Mouse (Mus musculus) retina, adult 2 months (tissue): ENCODE measurements around the gene Psme2.

Source experiments
- DNase-seq: peaks from one replicate; pipeline ENCODE4 v3.0.0-alpha.2; 2012; ENCODE audit warnings: low read depth, low spot score

Psme2 gene

DNA sequence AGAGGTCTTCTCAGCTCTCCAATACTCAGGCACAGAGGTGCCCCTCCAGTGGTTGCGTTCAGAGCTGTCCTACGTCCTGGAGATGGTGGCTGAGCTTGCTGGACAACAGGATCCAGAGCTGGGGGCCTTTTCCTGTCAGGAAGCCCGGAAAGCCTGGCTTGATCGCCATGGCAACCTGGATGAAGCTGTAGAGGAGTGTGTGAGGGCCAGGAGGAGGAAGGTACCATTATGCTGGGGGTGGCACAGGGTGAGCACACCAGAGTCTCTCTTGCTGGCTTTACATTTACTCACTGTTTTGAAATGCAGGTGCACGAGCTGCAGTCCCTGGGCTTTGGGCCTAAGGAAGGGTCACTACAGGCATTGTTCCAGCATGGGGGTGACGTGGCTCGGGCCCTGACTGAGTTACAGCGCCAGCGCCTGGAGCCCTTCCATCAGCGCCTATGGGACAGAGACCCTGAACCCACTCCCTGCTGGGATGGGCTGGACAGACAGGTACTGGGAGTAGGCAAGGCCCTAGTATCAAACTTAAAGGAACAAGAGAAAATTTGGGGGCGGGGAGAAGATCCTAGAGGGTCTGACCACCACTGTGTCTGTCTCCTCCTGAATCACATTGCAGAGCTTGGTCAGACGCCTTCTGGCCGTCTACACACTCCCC, 5.2 kb upstream of the Psme2 start:
- no peak for DNase-seq

DNA sequence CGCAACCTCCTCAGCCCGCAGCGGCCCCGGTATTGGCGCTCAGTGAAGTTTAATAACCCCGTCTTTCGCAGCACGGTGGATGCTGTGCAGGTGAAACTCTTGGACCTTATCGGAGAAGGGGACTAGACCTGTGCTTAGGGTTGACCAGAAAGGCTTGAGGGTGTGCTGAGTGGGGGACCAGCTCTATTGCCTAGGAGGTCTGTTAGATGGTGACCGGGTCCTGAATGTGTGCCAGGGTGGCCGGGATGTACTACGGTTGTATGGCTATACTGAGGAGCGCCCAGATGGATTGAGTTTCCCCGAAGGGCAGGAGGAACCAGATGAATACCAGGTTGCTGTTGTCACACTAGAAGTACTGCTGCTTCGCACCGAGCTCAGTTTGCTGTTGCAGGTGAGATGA, 1.3 kb upstream of the Psme2 start:
- no peak for DNase-seq

DNA sequence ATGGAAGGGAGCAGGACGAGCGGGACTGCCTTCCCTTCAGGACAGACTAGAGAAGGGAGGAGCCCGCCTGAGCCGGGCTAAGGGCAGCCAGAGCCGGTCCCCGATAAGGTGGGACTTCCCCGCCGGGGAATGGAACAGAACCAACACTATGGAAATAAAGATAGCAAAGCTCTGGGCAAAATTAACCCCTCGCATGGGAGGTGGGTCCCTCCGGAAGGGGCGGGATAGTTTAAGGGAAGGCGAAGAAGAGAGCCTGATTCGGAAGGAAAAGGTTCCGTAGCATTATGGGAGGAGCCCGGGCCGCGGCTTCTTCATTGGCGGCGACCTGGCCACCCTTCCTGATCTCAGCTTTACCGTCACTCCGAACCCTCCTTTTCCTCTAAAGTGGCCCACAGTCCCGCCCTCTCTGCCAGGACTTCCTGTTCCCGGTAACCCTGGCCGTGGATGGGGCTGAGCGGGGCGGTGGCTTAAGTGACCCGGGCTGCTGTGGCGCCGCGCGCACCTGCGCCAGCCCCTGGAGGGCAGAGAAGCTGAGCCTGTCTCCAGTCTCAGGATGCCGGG, 498 bp upstream of the Psme2 start, which contains the start of gene Rnf31:
Rnf31 (plus strand) TSS at position 378 of the 561 bp plus-strand sequence.
- DNase-seq: peak; percentile 83

DNA sequence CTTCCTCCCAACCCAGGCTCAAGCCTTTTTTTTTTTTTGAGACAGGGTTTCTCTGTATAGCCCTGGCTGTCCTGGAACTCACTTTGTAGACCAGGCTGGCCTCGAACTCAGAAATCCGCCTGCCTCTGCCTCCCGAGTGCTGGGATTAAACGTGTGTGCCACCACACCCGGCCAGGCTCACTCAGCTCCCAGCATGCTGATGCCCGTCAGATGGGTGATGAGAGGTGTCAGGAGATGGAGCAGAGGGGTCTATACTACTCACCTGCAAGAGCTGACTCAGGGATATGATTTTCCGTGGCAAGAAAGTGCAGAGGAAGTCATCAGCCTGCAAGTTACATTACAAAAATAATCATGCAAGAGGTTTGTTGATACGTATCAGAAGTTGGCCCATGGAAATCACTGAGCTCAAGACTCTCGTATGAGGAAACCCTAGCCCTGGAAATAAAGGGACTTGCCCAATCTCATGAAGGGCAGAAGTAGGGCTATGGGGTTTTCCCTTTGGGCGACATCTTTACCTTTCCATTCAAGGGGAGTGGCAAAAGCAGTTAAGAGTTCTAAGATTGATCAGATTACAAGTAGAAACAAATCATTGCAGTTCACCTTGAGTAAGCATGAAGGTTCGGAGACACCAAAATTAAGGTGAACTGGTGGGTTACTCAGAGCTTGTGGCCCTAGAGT, 1.0 kb downstream of the Psme2 start:
- DNase-seq: no peak

DNA sequence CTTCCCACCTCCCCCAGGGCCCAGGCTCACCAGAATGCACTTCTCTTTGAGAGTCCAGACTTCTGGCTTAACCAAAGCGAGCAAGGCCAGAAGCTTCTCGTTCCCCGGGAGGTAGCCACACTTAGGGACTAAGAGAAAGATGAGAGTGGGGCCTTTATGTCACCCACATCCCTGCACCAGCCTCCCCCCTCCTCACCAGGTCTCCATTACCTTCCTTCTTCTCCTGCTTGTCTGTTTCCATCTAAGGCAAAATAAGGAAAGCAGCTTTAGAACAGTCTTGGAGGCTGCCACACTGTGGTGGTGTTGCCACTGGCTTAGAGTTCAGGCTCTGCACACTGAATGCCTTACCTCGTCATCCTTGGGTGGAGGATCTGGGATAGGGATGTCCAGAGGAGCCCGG, 1.6 kb downstream of the Psme2 start:
- no peak for DNase-seq

DNA sequence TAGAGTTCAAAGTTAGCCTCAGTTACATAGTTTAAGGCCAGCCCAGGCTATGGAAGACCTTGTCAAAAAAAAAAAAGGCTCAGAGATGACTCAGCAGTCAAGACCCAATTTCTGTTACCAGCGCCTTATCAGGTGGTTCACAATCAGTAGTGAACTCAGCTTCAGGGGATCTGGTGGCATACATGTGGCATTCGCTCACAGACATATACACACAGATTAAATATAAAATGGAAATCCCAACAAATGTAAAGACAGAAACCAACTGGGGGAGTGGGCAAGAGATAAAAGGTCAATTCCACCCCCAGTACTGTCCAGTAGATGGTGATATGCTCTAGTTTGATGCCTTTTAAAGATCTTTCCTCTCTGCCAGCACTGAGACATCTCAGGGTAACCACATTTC, 4.8 kb downstream of the Psme2 start:
- DNase-seq: no peak

DNA sequence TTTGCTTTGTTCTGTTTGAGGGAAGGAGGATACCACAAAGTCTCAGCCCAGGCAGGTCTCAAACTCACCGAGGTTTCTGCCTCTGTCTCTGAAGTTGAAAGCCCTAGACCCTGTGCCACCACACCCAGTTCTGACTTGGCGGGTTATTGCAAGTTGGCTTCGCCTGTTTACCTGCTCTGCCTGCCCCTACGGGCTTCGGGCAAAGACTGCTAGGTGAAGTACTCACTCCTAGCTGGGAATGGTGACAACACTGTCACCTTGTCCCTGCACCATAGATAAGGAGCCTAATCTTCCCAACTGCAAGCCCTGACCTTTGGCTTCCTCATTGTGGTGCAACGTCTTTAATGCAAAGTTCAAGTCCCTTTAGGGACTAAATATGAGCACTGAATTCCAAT, 5.3 kb downstream of the Psme2 start:
- no peak for DNase-seq

DNA sequence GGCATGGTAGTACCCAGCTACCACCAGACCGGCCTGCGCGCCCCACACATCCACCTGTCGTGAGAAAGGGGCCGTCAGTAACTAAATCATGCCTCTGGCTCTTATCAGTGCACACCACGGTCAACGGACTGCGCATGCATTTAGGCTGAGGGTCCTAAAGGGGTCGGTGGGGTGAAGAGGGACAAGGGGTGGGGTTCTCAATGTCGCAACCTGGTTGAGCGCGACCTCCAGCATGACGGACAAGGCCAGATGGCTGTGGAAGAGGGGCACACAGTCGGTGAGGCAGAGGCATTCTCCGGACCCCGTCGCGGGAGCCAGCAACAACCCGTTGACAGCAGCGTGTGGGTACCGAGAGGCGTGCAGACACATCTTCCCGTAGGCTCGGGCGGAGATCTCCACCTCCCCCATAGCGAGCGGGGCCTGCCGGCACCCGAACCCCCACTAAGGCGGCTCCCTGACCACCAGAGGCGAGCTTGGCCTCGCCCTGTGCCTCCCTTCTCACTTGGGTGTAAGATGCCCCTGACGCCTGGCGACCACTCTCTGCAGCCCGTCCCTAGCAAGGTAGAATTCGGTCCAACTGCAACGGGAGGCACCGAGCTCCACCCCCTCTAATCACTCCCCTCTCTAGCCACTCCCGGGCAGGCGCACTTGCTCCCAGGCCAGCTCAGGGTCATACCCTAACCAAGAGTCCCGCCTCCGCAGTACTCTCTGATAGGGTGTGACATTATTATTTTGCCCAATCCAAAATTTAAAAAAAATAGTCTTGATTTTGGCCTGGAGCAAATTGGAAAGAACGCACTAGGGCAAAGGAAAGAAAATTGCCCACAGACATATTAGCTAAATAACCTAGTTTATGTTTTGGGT, 6.0 kb downstream of the Psme2 start, which contains the start of gene Emc9:
Emc9 (minus strand) TSS at position 601 of the 864 bp plus-strand sequence.
- DNase-seq: no peak

DNA sequence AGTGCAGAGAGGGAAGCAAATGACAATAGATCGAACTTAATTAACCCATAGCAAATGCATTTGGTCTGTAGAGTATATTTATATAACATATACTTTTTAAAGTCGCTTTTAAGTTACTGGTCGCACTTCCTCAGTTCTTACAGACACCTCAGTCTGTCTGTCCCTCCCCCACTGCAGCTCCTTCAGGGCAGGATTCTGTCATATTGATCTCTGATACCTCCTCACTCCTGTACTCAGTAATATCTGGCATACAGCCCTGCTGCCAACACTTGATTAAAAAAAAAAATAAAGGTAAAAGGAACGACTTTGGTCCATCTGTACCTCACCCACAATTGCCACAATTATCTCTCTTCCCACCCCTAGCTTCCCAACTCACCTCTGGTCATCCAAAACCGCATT, 6.6 kb downstream of the Psme2 start:
- no peak for DNase-seq

DNA sequence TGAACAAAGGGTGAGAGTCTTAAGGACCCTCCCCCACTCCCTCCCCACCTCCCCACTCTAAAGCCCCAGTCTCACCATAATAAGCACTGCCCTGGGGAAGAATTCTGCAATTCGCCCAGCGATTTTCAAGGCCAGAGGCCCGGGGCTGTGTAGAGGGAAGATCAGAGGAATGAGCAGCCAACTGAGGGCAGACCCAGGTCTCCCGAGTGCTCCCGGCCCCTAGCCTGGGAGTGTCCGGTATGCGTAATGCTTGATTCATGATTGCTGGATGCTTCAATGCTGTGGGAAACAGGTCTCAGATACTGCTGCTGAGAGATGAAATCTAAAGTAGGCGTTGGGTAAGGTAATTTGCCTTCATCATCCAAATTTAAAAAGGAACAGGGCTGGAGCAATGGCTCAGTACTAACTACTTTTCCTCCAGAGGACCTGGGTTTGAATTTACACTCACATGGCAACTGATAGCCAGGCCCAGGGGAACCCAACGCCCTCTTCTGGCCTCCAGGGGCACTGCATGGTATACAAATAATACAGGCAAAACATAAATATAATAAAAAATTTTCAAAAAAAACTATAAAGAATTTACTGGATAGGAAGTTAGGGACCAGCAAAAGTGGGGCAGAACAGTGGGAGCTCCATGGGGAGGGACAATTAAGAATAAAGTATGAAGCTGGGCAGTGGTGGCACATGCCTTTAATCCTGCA, 8.8 kb downstream of the Psme2 start:
- DNase-seq: no peak

DNA sequence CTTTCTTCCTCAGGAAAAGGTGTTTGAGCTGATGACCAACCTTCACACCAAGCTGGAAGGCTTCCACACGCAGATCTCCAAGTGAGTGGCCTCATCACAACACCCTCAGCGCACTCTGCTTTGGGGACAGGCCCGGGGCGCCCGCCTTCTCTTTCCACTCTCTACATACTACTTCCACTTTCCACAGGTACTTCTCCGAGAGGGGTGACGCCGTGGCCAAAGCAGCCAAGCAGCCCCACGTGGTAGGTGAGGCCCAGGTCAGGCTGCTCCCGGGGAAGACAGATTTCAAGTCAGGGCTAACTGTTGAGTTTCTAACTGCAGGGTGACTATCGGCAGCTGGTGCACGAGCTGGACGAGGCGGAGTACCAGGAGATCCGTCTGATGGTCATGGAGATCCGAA, 10.2 kb downstream of the Psme2 start:
- no peak for DNase-seq

DNA sequence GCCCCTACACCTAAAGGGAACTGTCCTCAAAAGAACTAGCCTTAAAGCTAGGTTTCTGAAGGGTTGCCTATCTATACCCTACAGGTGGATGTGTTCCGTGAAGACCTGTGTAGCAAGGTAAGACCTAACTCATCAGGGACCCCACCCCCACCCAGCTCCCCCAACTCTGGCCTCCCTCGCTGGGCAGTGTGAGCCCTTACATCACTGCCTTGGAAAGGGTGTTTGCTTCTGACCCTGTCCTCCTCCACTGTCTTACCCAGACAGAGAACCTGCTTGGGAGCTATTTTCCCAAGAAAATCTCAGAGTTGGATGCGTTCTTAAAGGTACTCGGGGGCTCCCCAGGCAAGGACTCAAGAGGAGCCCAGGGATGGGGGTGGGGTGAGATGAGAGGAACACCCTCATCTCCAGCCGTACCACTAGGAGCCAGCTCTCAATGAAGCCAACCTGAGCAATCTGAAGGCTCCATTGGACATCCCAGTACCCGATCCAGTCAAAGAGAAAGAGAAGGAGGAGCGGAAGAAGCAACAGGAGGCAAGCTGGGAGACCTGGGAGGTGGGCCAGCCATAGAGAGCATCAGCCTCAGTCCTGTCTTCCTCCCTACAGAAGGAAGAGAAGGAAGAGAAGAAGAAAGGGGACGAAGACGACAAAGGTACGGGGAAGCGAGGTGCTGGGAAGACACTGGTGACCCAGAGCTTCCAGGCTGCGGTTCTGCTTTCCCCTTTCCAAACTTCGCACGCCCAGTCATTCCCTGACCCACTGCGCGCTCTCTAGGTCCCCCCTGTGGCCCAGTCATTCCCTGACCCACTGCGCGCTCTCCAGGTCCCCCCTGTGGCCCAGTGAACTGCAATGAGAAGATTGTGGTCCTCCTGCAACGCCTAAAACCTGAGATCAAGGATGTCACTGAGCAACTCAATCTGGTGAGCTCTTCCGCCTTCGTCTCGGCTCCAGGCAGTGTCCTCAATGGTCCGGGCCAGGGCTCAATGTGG, 11.1 kb downstream of the Psme2 start:
- no peak for DNase-seq

DNA sequence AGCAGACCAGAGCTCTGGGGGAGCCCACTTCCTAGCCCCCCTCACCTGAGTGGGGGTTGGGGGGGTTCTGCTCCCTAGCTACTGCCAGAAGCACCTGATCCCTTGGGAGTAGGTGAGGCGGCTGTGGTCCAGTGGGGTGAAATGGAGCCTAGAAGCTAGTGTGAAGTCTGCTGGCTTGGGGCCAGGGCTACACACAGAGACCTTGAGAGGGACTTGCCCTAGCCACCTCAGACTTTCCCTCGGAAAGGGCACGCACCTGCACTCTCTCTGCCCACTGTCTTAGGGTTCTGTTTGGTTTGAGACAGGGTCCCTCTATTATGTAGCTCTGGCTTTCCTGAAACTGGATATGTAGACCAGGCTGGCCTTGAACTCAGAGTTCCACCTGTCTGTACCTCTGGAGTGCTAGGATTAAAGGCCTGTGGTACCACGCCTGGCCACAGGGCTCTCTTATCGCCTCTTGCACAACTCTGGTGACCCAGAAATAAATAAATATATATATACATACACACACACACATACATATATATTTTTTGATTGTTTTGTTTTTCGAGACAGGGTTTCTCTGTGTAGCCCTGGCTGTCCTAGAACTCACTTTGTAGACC, 12.1 kb downstream of the Psme2 start:
- DNase-seq: no peak

DNA sequence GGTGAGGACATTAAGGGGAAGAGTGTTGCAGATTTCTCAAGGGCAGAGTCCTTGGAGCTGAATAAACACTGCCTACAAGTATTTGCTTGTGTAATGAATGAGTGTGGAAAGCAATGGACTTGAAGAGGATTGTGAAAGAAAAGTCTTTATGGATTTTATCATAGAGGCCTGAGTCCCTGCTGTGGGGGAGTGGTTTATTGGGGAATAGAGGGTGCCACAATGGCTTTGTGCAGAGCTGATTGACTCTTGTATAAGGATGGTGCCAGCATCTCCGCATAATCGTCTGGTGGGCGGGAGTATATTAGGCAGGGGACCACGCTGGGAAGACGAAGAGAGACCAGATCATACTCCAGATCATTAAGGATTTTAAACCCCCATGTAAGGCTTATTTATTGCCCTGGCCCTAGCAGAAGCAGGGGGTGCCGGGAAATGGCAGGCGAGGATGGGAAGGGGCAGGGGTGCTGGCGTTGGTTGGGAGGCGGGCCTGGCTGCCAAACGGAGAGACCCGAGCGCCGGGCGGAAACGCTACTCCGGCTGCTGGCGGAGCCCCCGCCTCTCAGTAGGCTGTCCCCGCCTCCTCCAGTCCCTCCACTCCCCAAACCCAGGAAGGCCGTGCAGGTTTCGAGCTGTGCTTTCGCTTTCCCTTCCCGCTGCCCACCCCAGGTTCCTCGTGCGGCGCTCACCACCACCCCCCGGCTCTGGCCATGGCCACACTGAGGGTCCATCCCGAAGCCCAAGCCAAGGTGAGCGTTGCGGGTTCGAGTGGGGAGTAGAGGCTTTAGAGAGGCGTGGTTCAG, 12.8 kb downstream of the Psme2 start, which contains the start of gene Psme1:
Psme1 (plus strand) TSS at position 253 of the 797 bp plus-strand sequence.
- DNase-seq: no peak

DNA sequence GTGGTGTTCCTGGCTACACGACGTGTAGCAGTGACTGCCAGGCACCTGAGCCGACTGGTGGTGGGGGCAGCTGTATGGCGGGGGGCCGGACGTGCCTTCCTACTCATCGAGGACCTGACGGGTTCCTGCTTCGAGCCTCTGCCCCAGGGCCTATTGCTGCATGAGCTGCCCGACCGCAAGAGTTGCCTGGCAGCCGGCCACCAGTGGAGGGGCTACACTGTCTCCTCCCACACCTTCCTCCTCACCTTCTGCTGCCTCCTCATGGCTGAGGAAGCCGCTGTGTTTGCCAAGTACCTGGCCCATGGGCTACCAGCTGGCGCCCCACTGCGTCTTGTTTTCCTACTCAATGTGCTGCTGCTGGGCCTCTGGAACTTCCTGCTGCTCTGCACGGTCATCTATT, 14.5 kb downstream of the Psme2 start:
- no peak for DNase-seq

DNA sequence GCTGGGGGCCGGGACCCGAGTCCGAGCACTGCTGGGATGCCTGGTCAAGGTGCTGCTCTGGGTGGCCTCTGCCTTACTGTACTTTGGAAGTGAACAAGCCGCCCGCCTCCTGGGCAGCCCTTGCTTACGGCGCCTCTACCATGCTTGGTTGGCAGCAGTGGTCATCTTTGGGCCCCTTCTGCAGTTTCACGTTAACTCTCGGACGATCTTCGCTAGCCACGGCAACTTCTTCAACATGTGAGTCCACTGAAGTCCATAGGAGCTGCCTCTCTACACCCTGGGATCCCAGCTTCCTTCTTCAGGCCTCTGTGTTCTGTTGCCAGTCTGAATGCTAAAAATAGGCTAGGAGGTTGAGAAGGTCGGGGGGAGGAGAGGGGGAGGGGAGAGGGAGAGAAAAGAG, 15.2 kb downstream of the Psme2 start:
- no peak for DNase-seq

DNA sequence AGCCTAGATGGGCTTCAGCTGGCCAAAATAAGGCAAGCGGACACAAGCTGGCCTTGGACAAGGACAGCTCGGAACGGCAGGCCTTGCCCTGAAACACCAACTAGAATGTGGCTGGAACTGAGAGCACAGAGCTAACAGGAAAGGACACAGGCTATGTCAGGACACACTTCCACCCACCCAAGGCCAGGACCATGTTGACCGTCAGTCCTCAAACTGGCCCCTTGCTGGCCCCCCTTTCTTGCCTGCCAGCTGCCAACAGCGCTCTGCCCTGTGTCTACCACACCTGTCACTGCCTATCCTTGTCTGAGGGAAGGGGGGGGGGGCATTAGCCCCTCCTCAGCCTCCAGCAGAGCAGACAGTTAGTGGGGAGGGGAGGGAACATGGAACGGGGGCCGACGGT, 15.6 kb downstream of the Psme2 start, which contains the start of gene Fitm1:
Fitm1 (plus strand) TSS at position 316 of the 400 bp plus-strand sequence.
- DNase-seq: no peak

DNA sequence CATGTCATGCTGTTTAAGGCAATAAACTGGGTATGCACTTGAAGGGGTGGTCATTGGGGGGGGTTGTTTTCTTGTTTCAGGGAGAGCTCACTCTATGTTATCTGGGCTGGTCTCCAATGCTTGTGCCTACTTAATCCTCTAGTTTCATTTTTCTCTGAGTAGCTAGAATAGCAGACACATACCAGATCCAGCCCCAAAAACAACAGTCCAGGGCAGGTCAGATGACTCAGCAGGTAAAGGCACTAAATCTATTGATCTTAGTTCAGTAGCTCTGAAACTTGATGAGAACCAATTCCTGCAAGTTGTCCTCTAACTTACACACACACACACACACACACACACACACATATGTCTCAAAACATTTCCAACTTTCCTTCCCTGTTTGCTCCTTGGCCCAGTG, 19.2 kb downstream of the Psme2 start:
- no peak for DNase-seq

DNA sequence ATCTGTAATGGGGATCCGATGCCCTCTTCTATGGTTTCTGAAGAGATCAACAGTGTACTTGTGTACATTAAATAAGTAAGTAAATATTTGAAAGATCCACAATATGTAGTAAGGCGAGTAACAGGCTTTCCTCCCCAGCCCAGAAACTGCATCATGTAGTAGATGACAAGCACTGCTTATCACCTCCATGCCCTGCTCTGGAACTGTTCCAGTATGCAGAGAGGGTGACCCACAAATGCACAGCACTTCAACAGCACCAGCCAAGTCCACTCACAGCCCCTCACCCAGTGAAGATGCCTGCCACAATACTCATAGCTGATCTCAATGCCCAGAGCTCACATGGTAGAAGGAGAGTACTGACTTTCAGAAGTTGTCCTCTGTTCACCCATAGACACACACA, 20.3 kb downstream of the Psme2 start:
- no peak for DNase-seq
